Mouse (Mus musculus) right cerebral cortex, postnatal 36 days (tissue): ENCODE results near the gene Irs1.

Experiments
- DNase-seq, 2 experiments: peaks; one replicate each; pipeline ENCODE4 v3.0.0; 2022; ENCODE audit warnings: low spot score in 2 of 2, mixed read lengths in 1 of 2

Irs1 gene

DNA sequence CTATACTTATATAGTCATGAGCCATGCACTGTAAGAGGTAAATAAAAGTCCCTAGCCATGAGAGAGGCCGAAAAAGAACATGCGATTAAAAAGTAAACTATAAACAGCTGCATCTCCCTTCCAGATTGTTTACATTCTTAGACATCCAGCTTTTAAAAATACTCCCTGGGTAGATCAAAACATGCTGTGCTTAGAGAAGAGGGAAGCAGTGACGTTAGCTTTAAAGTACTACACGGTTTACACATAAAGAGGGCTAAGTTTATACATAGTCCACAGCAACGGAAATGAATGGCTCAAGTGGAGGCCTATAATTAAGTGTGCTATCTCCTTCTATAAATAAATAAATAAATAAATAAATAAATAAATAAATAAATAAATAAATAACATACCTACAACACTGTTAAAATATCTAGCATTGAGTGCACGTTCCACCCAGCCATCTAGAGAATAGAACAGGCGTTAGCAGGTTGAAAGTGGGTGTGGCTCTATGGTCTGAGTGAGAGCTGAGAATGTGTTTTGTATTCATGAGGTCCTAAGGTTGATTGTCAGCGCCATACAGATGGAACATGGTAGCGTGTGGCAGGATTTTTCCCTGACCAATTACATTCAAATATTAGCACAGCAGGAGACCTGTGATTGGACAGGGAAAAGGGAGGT lies 37.3 kb downstream of the Irs1 start:
- no peak for DNase-seq

DNA sequence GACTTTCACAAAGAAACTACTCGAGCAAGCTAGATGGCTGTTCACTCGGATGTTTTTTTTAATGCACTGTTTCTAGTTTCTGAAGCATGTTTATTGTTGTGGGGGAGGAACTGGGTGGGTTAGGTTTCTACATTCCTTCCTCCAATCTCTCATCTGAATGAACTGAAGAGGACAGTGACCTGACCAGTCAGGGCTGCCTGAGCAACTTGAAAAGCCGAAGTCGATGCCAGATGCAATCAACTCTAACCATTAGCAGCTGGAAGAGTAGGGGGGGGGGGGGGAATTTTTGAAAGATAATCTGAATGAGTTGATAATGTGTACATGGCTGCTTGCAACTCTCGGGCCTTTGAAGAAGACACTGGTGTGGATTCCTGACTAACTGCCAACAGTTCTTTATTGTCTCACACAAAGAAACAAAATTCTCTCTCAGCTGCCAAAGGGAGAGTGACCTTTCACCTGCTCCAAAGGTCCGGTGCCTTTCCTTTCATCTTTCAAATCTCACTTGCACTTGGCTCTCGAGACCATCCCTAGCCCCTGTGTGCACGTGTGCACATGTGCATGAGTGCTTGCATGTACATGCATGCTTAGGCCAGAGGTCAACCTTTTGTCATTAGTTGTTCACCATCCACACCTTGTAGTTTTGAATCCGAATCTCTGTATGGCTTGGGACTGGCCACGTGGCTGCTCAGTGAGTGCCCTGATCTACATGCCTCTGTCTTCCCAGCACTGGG lies 43.8 kb downstream of the Irs1 start:
- DNase-seq: no peak

GRCm38 (mm10) chr1:82245002-82245401 lies 46.2 kb downstream of the Irs1 start:
- no peak for DNase-seq

- no peak for DNase-seq
Observed at GRCm38 (mm10) chr1:82243260-82243825, 47.9 kb downstream of the Irs1 start.

DNA sequence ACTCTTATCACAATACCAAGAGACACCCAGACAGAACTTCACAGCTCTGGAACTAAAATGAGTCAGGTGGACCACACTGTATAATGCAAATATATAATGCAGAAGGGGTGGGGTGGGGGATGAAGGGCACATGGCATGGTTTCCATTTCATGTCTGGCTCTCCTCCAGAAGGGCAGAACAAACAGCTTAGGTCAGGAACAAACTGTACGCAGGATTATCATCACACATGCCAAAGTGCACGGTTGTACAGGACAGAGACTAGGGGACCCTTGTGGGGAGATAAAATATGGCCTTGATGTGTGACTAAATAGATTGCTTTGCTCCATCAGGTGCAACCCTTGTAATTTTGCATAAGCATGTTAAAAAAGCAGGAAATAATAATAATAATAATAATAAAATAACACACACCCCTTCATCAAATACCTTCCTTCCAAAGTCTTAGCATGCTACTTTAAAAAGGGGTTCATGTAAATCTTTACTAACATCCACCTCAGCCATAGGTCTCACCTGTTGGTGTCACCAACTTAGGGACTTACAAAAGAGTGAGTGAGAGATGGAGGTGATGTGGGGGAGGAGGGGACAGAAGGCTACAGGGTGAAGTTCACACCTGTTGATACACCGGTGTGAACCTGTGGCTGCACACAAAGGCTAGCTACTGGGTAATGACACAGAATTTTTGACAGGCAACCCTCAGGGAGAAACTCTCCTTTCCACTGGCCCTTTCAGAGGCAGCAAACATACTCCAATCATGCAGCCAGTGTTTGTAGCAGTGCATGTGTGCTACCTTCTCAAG lies 51.6 kb downstream of the Irs1 start:
- DNase-seq: no peak

- DNase-seq: no peak
Observed at GRCm38 (mm10) chr1:82238245-82238644, 53.0 kb downstream of the Irs1 start.

DNA sequence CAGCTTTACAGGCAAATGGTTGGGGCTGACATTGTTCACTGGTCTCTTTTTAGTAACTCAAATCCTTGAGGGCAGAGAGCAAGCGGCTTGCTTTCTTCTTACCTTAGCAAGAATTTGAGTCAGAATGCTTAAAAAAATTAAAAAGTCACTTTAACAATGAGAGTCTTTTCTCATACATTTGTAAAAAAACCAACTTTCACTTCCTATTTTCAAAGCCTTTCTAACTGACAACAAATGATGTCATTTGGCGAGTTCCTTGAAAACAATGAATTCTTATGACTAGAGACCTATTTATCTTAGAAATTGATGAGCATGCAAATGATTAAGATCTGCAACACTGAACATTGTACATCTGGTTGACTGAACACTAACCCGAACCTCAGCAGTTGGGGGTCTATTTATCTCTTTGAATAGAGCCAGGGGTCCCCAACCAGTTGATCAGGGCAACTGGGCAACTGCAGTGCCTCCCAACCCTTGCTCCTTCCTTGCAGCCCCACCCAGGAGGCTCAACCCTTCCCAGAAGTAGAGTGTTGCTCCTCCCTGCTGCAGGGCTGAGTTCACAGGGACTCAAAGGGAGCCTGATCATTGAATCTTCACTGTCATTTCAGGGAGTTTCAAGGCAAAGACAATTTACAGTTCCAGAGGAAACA lies 55.6 kb downstream of the Irs1 start:
- DNase-seq: no peak

DNA sequence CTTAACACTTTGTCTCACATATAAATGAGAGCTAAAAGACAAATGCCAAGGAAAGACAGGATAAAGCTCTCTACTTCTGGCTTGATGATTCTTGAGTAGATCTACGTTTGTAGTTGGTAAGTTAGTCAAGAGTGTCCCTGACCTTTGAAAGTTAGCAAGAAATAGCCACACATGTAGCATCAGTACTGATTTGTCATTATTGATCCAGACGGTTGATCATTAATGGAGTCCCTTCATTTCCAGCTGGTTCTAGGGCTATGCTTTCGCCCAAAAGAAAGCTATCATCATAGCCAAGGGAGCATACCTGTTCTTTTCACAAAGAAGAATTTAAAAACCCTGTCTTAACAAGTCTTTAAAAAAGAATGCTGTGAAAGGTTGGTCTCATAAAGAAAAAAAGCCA lies 56.6 kb downstream of the Irs1 start:
- no peak for DNase-seq

DNA sequence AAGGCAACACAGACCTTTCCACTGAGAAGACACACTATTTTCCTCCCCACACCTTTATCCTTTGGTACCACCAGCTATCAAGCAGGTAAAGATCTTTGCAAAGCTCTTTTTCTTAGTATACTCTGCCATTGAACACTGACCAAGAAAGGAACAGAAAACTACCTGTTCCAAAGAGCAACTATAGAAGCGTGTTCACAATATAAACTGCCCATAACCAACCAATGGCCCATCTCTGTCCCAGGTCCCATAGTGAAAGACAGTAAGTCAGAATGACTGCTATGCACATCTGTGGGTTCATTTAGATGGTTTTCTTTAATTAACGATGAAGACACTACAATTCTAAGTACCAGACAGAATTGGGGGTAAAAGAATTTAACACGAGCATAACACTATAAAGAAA lies 58.4 kb downstream of the Irs1 start, which contains the start of gene Gm9747:
TSS of gene Gm9747 (plus strand) at position 301 of the 400 bp plus-strand sequence.
- DNase-seq: no peak

- DNase-seq: no peak
Observed at GRCm38 (mm10) chr1:82228841-82229240, 62.4 kb downstream of the Irs1 start.

DNA sequence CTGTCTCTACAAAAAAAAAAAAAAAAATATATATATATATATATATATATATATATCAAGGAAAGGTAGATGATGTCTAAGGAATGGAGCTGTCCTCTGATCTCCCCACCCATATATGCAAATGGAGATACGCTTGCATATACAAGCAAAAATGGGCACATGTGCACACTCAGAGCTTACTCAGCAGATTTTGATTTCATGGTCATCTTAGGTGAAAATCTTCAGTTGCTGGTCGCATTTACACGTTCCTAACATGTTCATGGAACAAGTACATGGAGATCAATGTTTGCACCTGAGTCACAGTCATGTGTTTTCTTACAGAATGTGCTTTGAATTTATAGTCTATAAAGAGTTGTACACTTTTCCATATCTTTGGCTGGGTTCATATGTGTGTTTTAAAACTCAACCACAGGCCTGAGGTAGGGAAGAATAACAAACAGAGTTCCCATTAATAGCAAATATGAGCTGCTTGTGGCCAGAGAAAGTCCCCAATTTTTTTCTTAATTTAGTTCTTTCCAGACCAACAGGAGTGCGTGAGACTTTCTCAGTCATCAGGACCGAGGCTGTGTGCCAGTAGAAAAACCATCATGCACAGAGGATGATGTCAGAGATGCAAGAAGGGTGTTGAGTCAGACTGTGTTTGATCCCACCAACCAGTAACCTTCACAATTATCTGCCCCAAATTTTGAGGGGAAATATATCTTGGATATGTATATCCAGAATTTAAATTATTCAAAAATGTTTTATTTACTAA lies 68.0 kb downstream of the Irs1 start:
- DNase-seq: no peak

GRCm38 (mm10) chr1:82221462-82221861 lies 69.8 kb downstream of the Irs1 start:
- no peak for DNase-seq

- no peak for DNase-seq
Observed at GRCm38 (mm10) chr1:82220673-82221396, 70.4 kb downstream of the Irs1 start.

- DNase-seq: no peak
Observed at GRCm38 (mm10) chr1:82207511-82207910, 83.7 kb downstream of the Irs1 start.

DNA sequence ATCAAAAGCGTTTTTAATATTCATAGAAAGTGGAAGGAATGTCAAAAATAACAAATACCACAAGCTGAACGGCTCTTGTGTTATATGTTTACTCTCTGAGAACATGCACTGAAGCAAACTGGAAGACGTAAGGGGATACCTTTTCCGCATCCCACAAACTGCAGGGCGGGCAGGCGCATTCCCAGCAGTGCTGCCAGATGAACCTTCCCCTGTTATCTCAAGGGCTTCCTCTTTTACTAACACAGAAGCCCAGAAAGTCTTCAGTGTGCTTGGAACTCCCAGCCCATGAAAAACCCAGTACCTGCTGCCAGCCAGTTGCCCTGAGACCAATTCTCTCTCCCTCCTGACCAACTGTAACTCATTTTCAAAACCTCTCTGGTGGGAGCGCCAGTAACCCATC lies 90.6 kb downstream of the Irs1 start:
- no peak for DNase-seq

DNA sequence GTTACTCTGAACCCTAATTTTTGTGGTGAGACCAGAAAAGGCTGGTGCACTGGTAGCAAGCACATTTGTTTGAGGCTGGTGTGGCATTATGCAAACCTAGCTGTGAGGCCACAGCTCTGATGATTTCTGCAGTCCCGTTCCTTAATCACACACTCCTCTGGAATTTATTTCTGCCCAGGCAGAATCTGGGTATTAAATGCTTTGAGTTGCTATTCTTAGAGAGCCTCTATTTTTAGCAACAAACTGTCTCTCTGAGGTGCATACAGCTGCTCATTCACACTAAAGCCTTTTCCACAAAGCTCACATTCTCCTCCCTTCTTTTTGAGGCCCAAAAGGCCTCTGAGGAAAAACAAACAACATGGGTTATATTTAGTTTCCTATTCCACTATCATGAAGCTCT lies 91.3 kb downstream of the Irs1 start:
- no peak for DNase-seq

GRCm38 (mm10) chr1:82191579-82191978 lies 99.6 kb downstream of the Irs1 start:
- no peak for DNase-seq

DNA sequence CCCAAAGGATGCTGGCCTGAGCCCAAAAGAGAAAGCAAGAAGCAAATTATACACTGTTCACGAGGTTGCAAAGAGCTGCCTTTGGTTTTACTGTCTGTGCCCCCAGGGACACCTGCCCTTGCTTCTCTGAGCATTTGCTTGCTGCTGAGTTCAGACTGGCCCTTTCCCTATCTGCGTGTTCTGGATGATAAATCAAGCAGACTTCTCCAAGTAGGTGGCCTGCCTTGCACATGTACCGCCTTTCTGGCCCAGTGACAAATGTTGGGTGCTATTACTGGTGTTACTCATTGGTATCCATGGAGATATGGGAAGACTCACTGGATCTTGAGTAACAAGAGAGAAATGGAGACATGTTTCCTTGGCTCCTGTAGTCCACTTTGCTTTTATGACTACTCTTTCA lies 101.7 kb downstream of the Irs1 start:
- DNase-seq: peak; percentile 65 to 71

DNA sequence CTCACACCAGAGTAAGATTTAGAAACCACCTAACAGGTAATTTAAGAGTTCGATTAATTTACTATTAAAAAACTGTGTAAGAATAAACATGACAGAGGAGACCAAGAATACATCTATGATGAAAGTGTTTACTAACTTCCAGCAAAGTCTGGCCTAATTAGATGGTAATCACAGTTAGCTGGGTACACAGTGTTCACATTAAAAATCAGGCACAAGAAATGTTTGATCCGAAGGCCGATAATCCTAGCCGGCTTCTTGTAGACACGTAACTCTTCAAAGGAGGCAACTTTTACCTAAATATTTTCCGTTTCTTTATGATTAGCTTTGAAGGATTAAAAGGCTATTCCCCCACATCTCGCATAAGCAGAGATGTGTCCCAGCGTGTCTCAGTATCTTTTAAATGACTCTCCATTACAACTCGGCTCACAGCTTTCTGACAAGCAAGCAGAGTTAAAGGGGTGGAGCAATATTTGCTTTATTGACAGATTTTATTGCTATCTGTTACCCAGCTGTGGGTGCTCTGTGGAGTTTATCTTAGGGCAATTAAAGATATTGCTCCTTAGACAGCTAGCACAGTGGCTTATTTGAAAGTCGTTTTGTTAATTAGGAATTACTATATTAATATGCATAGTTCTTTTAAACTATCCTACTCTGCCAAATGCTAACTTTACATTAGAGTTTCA lies 102.5 kb downstream of the Irs1 start:
- DNase-seq: no peak

DNA sequence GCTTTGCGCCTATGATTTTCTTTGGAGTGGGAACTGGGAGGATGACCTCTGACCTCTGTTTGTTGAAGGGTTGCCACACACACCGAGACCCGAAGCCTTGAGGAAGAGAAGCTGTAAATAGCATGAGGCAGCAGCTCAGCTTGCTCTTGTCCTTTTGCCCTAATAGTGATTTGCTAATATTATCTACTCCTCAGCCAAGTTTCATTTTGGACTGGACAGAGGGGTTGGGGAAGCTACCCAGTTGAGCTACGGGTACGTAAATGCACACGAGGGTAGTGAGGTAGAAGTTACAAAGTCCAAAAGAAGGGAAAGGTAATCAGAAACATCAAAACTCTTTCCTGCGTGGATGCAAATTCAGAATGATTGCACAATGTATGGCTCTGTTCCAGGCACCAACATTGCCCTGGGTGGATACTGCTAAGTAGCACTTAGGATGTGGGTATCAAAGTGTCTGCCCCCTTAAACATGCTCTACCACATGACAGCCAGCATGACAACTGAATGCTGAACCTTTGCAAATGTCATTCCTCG lies 107.2 kb downstream of the Irs1 start:
- no peak for DNase-seq
